Mouse (Mus musculus) CD4-positive, CD25-positive, alpha-beta regulatory T cell, adult 9 weeks (primary cell): ENCODE measurements around the gene Gm5640. TPM values are rescaled to one million over a fixed set of nuclear protein-coding genes. Genes with fewer than 3 reads are reported as not detected.

Source experiments
- polyA plus RNA-seq: library from polyadenylated mRNA; unstranded; fragments of 100-300 nt; shearing (Covaris generic); gene quantifications from one replicate; pipeline ENCODE4 v1.2.1, GENCODE M21; 2017

The Gm5640 gene
- not detected for polyA plus RNA-seq

GRCm38 (mm10) chrX:74645466-74646323 is at the start of gene Gm5640:
Gene Gm5640 (minus strand): TSS chrX:74645635.

GRCm38 (mm10) chrX:74592379-74592778 is 53.1 kb downstream of the Gm5640 start, which contains the start of gene Olfr1325:
Gene Olfr1325 (plus strand): TSS chrX:74592679.

Other genes with a start within 250 kb of the Gm5640 start
- gene G6pdx, start 216.4 kb downstream of the Gm5640 start, polyA plus RNA-seq = 64.6 TPM
- not detected for gene Gm6880, start 164.2 kb downstream of the Gm5640 start, polyA plus RNA-seq
- not detected for gene Olfr1326-ps1, start 70.7 kb downstream of the Gm5640 start, polyA plus RNA-seq
- gene Olfr1325, start 53.0 kb downstream of the Gm5640 start, polyA plus RNA-seq = not detected
- gene Gm6890, start 95.3 kb upstream of the Gm5640 start, polyA plus RNA-seq = not detected
- not detected for gene Gm5936, start 191.6 kb upstream of the Gm5640 start, polyA plus RNA-seq